Mouse (Mus musculus): ENCODE data around the gene Trim29. TPM values are rescaled to one million over a fixed set of nuclear protein-coding genes. Genes with fewer than 3 reads are reported as not detected.

Trim29 gene
- total RNA-seq (2014; rRNA removed), result not detected in 2 replicates
- polyA plus RNA-seq (2015; fragmentation: Nextera tagmentation; extraction: Ambion mirVana), result 0.05 and 0.11 TPM in 2 replicates

DNA sequence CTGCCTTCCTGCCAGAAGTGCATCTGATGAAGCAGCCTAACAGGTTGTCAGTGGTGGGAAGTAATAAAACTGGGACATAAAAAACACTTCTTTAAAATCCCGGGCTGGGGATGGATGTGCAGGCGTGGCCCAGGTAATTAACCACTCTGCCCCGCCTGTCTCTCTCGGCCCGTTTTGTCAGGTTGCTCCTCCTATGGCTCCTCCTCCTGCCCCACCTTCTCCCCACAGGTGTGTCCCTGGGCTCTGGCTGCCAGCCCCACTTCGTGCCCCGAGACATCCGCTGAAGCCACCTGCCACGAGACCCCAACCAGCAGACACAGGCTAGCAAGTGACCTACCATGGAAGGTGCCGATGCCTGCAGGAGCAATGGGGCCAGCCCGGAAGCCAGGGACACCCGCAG, at the start of gene Trim29:
TSS of gene Trim29 (plus strand) at position 311 of the 400 bp plus-strand sequence.
- Histone ChIP-seq H3K4me2 (ENCODE audit: low read depth) (no peak within 1 kb of the TSS), H3K9ac (no peak within 1 kb of the TSS), H3K4me3 (ENCODE audit: low read depth, low read length) (no peak within 1 kb of the TSS), H3K27me3 (ENCODE audit: insufficient read depth, low read length) (no peaks in the 10 kb centered on the region), H3K36me3 (ENCODE audit: insufficient read depth) (no peaks in the 10 kb centered on the region), H3K4me1 (ENCODE audit: insufficient read depth) (no peaks in the 10 kb centered on the region), H3K27ac (ENCODE audit: low read depth, low read length) (no peak within 1 kb of the TSS), H3K9me3 (ENCODE audit: low read length) (no peaks in the 10 kb centered on the region)
- no peak for ATAC-seq
- DNase-seq, result no peak
- TF ChIP-seq CTCF (IDR thresholded peaks at IDR 0.05; ENCODE audit: low read depth), result no peak
- WGBS, result 70% methylated on average over 12 of the region's 12 CpGs

DNA sequence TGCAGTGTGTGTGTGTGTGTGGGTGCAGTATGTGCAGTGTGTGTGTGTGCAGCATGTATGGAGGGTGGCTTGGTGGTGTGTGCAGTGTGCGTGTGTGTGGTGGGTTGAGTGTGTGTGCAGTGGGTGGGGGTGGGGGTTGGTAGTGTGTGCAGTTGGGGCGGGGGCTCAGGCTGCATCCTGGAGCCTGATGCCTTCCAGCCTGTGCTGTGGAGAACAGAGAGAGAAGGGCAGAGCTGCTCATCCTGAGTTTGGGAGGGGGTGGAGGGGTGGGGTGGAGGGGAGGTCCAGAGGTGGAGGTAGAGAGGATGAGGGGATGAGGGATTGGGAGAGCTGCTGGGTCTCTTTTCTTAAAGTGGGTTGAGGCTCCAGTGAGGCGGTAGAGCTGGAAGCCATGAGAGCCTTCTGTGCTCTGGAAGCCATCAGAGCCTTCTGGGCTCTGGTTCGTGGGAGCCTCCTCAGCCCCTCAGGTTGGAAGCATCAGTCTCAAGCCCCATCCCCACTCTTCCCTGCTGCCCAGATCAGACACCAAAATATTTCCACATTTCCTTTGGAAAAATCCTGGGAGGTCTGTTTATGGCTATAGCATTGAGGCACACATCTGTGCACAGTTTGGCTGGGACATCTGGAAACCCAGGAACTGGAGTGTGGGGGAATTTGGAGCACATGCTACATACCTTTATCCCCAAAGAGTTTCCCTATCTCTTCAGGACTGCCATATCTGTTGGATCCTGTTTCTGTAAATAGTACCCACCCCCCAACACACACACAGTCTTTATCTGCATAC, 49.3 kb upstream of the Trim29 start:
- WGBS, result 76% methylated on average over 4 of the region's 4 CpGs
- no peaks in the 10 kb centered on the region for H3K36me3 ChIP-seq (ENCODE audit: insufficient read depth)
- H3K27ac ChIP-seq (ENCODE audit: low read depth, low read length), result no peak overlapping the region
- no peaks in the 10 kb centered on the region for H3K9me3 ChIP-seq (ENCODE audit: low read length)
- no peaks in the 10 kb centered on the region for H3K4me1 ChIP-seq (ENCODE audit: insufficient read depth)
- no peak for ATAC-seq
- DNase-seq, result no peak
- H3K27me3 ChIP-seq (ENCODE audit: insufficient read depth, low read length), result no peaks in the 10 kb centered on the region
- H3K4me3 ChIP-seq (ENCODE audit: low read depth, low read length), result no peak overlapping the region
- H3K9ac ChIP-seq, result no peak overlapping the region
- no peak overlapping the region for H3K4me2 ChIP-seq (ENCODE audit: low read depth)
- TF ChIP-seq CTCF (IDR thresholded peaks at IDR 0.05; ENCODE audit: low read depth), result no peak

DNA sequence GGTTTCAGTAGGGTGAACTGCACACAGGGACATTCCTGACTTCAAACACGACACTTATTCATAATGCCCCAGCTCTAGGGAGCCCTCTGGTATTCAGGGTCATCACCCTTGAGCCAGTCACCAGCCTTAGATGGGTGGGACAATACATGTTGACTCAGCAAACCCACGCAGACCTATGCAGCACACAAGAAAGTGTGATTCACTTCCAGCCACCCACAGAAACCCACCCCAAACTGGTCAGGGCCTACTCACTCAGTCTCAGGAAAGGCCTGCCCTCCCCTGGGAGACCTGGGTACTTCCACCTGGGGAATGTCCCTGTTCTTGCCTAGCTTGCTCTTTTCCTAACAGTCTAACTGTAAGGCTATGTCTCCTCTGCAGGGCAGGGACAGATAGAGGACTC, 48.7 kb upstream of the Trim29 start:
- DNase-seq (no peak), ATAC-seq (no peak)
- no peak for TF ChIP-seq CTCF (IDR thresholded peaks at IDR 0.05; ENCODE audit: low read depth)
- Histone ChIP-seq H3K4me2 (ENCODE audit: low read depth) (no peak overlapping the region), H3K36me3 (ENCODE audit: insufficient read depth) (no peaks in the 10 kb centered on the region), H3K27me3 (ENCODE audit: insufficient read depth, low read length) (no peaks in the 10 kb centered on the region), H3K27ac (ENCODE audit: low read depth, low read length) (no peak overlapping the region), H3K9ac (no peak overlapping the region), H3K4me3 (ENCODE audit: low read depth, low read length) (no peak overlapping the region), H3K9me3 (ENCODE audit: low read length) (no peaks in the 10 kb centered on the region), H3K4me1 (ENCODE audit: insufficient read depth) (no peaks in the 10 kb centered on the region)
- 70% methylated on average over 2 of the region's 2 CpGs for WGBS

DNA sequence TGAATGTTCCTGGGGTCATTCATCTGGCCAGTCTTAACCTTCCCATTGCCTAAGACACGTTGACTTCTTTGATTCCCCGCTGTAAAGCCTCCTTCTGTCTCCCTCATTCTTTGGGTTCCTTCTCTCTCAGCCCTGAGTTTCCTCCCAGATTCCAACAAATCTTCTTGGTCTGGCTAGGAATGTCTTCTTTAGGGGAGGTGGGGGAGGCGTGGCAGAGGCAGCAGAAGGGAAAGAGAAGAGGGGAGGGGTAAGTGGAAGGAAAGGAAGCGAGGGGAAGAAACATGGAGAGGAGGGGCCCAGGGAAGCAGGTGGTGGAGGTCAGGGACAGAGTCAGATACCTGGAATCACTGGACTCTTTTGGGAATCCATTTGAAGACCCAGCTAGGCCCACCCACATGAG, 48.3 kb upstream of the Trim29 start:
- TF ChIP-seq CTCF (IDR thresholded peaks at IDR 0.05; ENCODE audit: low read depth), result no peak
- Histone ChIP-seq H3K9me3 (ENCODE audit: low read length) (no peaks in the 10 kb centered on the region), H3K36me3 (ENCODE audit: insufficient read depth) (no peaks in the 10 kb centered on the region), H3K27ac (ENCODE audit: low read depth, low read length) (no peak overlapping the region), H3K27me3 (ENCODE audit: insufficient read depth, low read length) (no peaks in the 10 kb centered on the region), H3K9ac (no peak overlapping the region), H3K4me1 (ENCODE audit: insufficient read depth) (no peaks in the 10 kb centered on the region), H3K4me3 (ENCODE audit: low read depth, low read length) (no peak overlapping the region), H3K4me2 (ENCODE audit: low read depth) (no peak overlapping the region)
- ATAC-seq (no peak), DNase-seq (no peak)
- 86% methylated on average over 4 of the region's 4 CpGs for WGBS

DNA sequence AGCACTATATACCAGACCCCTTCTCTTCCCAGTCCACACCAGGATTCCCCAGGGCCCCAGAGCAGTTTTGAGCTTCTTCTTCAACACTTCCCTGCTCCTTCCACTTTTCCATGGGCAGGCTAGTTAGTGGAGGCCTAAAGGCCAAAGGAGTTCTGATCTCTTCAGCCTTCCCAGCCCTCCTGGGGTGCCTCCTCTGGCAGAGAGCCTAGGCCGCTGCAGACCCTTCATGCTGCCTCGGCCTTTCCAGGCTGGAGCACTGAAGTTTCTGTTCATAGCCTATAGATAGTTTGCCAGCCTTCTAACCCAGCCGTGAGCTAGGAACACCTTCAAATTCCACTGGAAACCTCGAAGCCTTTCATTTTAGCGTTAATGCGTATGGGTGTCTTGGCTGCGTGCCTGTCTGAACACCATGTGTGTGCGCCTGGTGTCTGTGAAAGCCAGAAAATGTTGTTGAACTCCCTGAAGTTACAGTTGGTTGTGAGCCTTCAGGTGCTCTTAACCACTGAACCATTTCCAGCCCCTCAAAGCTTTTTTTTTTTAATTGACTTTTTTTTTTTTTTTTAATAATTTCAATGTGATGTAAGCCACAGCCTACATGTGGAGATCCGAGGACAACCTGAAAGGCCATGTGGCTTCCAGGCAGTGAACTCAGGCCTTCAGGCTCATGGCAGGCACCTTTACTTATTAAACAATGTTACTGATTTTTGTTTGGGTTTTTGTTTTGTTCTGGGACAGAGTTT, 47.7 kb upstream of the Trim29 start:
- Histone ChIP-seq H3K27ac (ENCODE audit: low read depth, low read length) (no peak overlapping the region), H3K4me1 (ENCODE audit: insufficient read depth) (no peaks in the 10 kb centered on the region), H3K36me3 (ENCODE audit: insufficient read depth) (no peaks in the 10 kb centered on the region), H3K4me3 (ENCODE audit: low read depth, low read length) (no peak overlapping the region), H3K9ac (no peak overlapping the region), H3K27me3 (ENCODE audit: insufficient read depth, low read length) (no peaks in the 10 kb centered on the region), H3K4me2 (ENCODE audit: low read depth) (no peak overlapping the region), H3K9me3 (ENCODE audit: low read length) (no peaks in the 10 kb centered on the region)
- TF ChIP-seq CTCF (IDR thresholded peaks at IDR 0.05; ENCODE audit: low read depth), result no peak
- WGBS, result 46% methylated on average over 9 of the region's 9 CpGs
- DNase-seq (peak; percentile 33), ATAC-seq (no peak)

DNA sequence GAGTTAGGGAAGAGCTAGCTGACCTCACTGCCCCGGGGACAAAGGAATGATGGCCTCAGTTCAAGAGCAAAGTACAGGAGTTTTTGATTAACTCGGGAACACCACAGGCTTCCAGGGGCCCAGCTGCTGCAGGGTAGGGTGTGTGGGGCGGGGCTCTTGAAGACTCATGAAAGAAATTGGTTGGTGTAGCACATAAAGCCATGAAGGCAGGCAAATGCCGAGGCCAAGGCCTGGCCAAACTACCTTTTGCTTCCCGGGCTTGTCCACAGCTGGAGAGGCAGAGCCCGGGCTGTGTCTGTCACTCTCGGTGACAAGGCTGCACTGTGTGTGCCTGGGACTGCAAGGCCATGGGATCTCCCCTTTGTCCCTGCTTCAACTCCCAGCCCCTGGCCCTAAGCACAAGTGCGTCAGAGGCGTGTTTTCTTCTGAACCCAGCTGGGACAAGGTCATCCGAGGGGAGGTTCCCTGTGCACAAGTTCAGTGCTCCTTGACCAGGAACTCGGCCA, 46.6 kb upstream of the Trim29 start:
- TF ChIP-seq CTCF (IDR thresholded peaks at IDR 0.05; ENCODE audit: low read depth), result no peak
- Histone ChIP-seq H3K4me1 (ENCODE audit: insufficient read depth) (no peaks in the 10 kb centered on the region), H3K27me3 (ENCODE audit: insufficient read depth, low read length) (no peaks in the 10 kb centered on the region), H3K4me2 (ENCODE audit: low read depth) (no peak overlapping the region), H3K27ac (ENCODE audit: low read depth, low read length) (no peak overlapping the region), H3K36me3 (ENCODE audit: insufficient read depth) (no peaks in the 10 kb centered on the region), H3K9ac (no peak overlapping the region), H3K4me3 (ENCODE audit: low read depth, low read length) (no peak overlapping the region), H3K9me3 (ENCODE audit: low read length) (no peaks in the 10 kb centered on the region)
- no peak for ATAC-seq
- DNase-seq, result no peak
- 28% methylated on average over 11 of the region's 11 CpGs for WGBS

DNA sequence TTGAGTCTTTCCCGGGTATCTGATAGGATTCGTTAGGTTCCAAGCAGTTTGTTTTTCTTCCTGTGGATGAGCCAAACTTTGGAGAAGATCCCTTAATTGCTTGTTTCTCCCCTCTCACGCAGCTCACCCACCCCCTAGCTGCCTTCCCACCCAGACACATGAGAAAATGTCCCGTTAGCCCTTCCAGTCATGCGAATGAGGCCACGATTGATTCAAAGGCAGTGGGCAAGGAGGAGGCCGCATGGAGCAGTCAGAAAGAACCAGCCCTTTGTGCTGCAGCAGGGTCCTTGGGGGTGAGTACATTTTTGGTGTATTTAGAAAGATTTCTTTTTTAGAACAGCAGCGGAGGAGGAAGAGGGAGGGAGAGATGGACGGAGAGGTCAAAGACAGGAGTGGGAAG, 45.5 kb upstream of the Trim29 start:
- Histone ChIP-seq H3K4me2 (ENCODE audit: low read depth) (no peak overlapping the region), H3K36me3 (ENCODE audit: insufficient read depth) (no peaks in the 10 kb centered on the region), H3K27me3 (ENCODE audit: insufficient read depth, low read length) (no peaks in the 10 kb centered on the region), H3K4me1 (ENCODE audit: insufficient read depth) (no peaks in the 10 kb centered on the region), H3K27ac (ENCODE audit: low read depth, low read length) (no peak overlapping the region), H3K9ac (no peak overlapping the region), H3K4me3 (ENCODE audit: low read depth, low read length) (no peak overlapping the region), H3K9me3 (ENCODE audit: low read length) (no peaks in the 10 kb centered on the region)
- DNase-seq (no peak), ATAC-seq (no peak)
- WGBS, result 24% methylated on average over 9 of the region's 9 CpGs
- TF ChIP-seq CTCF (IDR thresholded peaks at IDR 0.05; ENCODE audit: low read depth), result no peak
